Mouse (Mus musculus): ENCODE measurements around the gene Gm49393. TPM values are rescaled to one million over a fixed set of nuclear protein-coding genes. Genes with fewer than 3 reads are reported as not detected.
"Not testable (repeated sequence)": the region's sequence is repeated elsewhere in the genome, so short reads cannot be mapped to it uniquely, and the experiment has no call there.

The Gm49393 gene
- total RNA-seq (2021) = under 1 TPM in 1 of 2 experiments, not detected in 1; 0.74 TPM
- long read RNA-seq, experiment 1 = 0 reads
- long read RNA-seq, experiment 2 = 0 reads

GRCm38 (mm10) chr13:60935490-60935889 is at the start of gene Gm49393:
Gene Gm49393, minus strand, starts transcription at chr13:60935590.
- DNase-seq; intact Hi-C loops (cut with DNase I): not testable (repeated sequence)

- DNase-seq; intact Hi-C loops (cut with DNase I): not testable (repeated sequence)
Observed at GRCm38 (mm10) chr13:60972319-60972718, 36.9 kb upstream of the Gm49393 start.

GRCm38 (mm10) chr13:60963985-60964384 is 28.6 kb upstream of the Gm49393 start:
- intact Hi-C loops (cut with DNase I); DNase-seq: not testable (repeated sequence)

- intact Hi-C loops (cut with DNase I) = no loop called here
- DNase-seq = no peak
Observed at GRCm38 (mm10) chr13:60961706-60962105, 26.3 kb upstream of the Gm49393 start.

- DNase-seq; intact Hi-C loops (cut with DNase I): not testable (repeated sequence)
Observed at GRCm38 (mm10) chr13:60941884-60942283, 6.5 kb upstream of the Gm49393 start, which contains the start of gene Tpbpa. Gene Tpbpa, minus strand, starts transcription at chr13:60941984.

GRCm38 (mm10) chr13:60936500-60936901 is 1.1 kb upstream of the Gm49393 start, which contains the start of the genes Gm49391 and Ctla2a:
Gene Gm49391, minus strand, starts transcription at chr13:60936571.
Gene Ctla2a, minus strand, starts transcription at chr13:60936625.
- DNase-seq = peak in 1 of 2 experiments; percentile 7
- intact Hi-C loops (cut with DNase I) = no loop called here

GRCm38 (mm10) chr13:60904780-60905179 is 30.6 kb downstream of the Gm49393 start, which contains the start of gene Tpbpb:
Gene Tpbpb, minus strand, starts transcription at chr13:60904880.
- intact Hi-C loops (cut with DNase I); DNase-seq: not testable (repeated sequence)

GRCm38 (mm10) chr13:60897328-60897727 is 38.1 kb downstream of the Gm49393 start, which contains the start of gene Ctla2b:
Gene Ctla2b, minus strand, starts transcription at chr13:60897447.
- intact Hi-C loops (cut with DNase I) = no loop called here
- DNase-seq = peak; percentile 16 to 17

GRCm38 (mm10) chr13:60896794-60897193 is 38.6 kb downstream of the Gm49393 start, which contains the start of gene Gm49392:
Gene Gm49392, minus strand, starts transcription at chr13:60896894.
- intact Hi-C loops (cut with DNase I) = not testable (repeated sequence)

GRCm38 (mm10) chr13:60895406-60896160 is 39.8 kb downstream of the Gm49393 start:
- intact Hi-C loops (cut with DNase I) = no loop called here
- DNase-seq = no peak

More at GRCm38 (mm10) chr13:60896794-60897193, 38.6 kb downstream of the Gm49393 start, which contains the start of gene Gm49392:
- DNase-seq = not testable (repeated sequence)

- no peak for DNase-seq
- intact Hi-C loops (cut with DNase I) = no loop called here
Observed at GRCm38 (mm10) chr13:60892301-60892700, 43.1 kb downstream of the Gm49393 start.

- intact Hi-C loops (cut with DNase I) = no loop called here
- DNase-seq = no peak
Observed at GRCm38 (mm10) chr13:60864281-60864680, 71.1 kb downstream of the Gm49393 start, which contains the start of gene 4930486L24Rik. Gene 4930486L24Rik, minus strand, starts transcription at chr13:60864475.

- DNase-seq = no peak
- intact Hi-C loops (cut with DNase I) = no loop called here
Observed at GRCm38 (mm10) chr13:60848241-60849120, 86.9 kb downstream of the Gm49393 start.

GRCm38 (mm10) chr13:60843153-60843552 is 92.2 kb downstream of the Gm49393 start:
- no peak for DNase-seq
- intact Hi-C loops (cut with DNase I) = no loop called here

- intact Hi-C loops (cut with DNase I) = no loop called here
- DNase-seq = no peak
Observed at GRCm38 (mm10) chr13:60842703-60843102, 92.7 kb downstream of the Gm49393 start.

GRCm38 (mm10) chr13:60839353-60839902 is 96.0 kb downstream of the Gm49393 start:
- intact Hi-C loops (cut with DNase I) = no loop called here
- no peak for DNase-seq

GRCm38 (mm10) chr13:60826052-60826451 is 109.3 kb downstream of the Gm49393 start:
- intact Hi-C loops (cut with DNase I) = no loop called here
- no peak for DNase-seq

GRCm38 (mm10) chr13:60820486-60821175 is 114.8 kb downstream of the Gm49393 start:
- intact Hi-C loops (cut with DNase I) = no loop called here
- no peak for DNase-seq

GRCm38 (mm10) chr13:60819469-60819868 is 115.9 kb downstream of the Gm49393 start:
- no peak for DNase-seq

More at GRCm38 (mm10) chr13:60819469-60819868, 115.9 kb downstream of the Gm49393 start:
- intact Hi-C loops (cut with DNase I) = loop anchor here (5.0 kb wide), 1 partner anchor 57 kb away; no protein-coding TSS in a partner anchor

Measured in gastrocnemius, postnatal 36 days (tissue).